Mouse (Mus musculus): ENCODE measurements around the gene Ilk. TPM values are rescaled to one million over a fixed set of nuclear protein-coding genes. Genes with fewer than 3 reads are reported as not detected.
"Not testable (repeated sequence)": the region's sequence is repeated elsewhere in the genome, so short reads cannot be mapped to it uniquely, and the experiment has no call there.

Ilk gene
- total and polyA plus RNA-seq, 3 experiments: 48.3 to 76.9 TPM; not detected in 1

- no peak for TF ChIP-seq RCOR1 (IDR thresholded peaks at IDR 0.05; ENCODE audit: low read depth, low read length)
- no peak for TF ChIP-seq RAD21 (IDR thresholded peaks at IDR 0.05; ENCODE audit: low read depth, low read length)
- TF ChIP-seq MAFK (IDR thresholded peaks at IDR 0.05; ENCODE audit: borderline replicate concordance, low read depth, low read length): no peak
- TF ChIP-seq MAZ (IDR thresholded peaks at IDR 0.05; ENCODE audit: low read depth, low read length): no peak
- TF ChIP-seq MYB (IDR thresholded peaks at IDR 0.05; ENCODE audit: low read depth, low read length): no peak
- no peak for TF ChIP-seq MEF2A (IDR thresholded peaks at IDR 0.05; ENCODE audit: extremely low read depth, insufficient replicate concordance, low read depth, low read length, poor library complexity, severe bottlenecking)
- TF ChIP-seq MAX (IDR thresholded peaks at IDR 0.05; ENCODE audit: low read length): no peak
- TF ChIP-seq TAL1 (IDR thresholded peaks at IDR 0.05; ENCODE audit: low read length): no peak
- TF ChIP-seq MXI1 (IDR thresholded peaks at IDR 0.05; ENCODE audit: low read depth, low read length): no peak
- no peak for TF ChIP-seq SIN3A (IDR thresholded peaks at IDR 0.05; ENCODE audit: low read length)
- no peak for TF ChIP-seq E2F4 (IDR thresholded peaks at IDR 0.05; ENCODE audit: borderline replicate concordance, low read depth, low read length)
- no peak for TF ChIP-seq GABPA (IDR thresholded peaks at IDR 0.05; ENCODE audit: low read depth, low read length)
- no peak for TF ChIP-seq KAT2A (conservative IDR thresholded peaks at IDR 0.05; ENCODE audit: low read depth, low read length)
- no peak for TF ChIP-seq POLR2AphosphoS2 (IDR thresholded peaks at IDR 0.05; ENCODE audit: low read length)
- no peak for TF ChIP-seq POLR2AphosphoS5 (IDR thresholded peaks at IDR 0.05; ENCODE audit: borderline replicate concordance, low read depth, low read length)
- TF ChIP-seq ETS1 (IDR thresholded peaks at IDR 0.05; ENCODE audit: low read depth, low read length): no peak
- no peak for TF ChIP-seq CTCF (IDR thresholded peaks at IDR 0.05 in 2 of 3, conservative IDR thresholded peaks at IDR 0.05 in 1 of 3; ENCODE audit: control insufficient read depth in 1 of 3, insufficient read depth in 1 of 3, low read depth in 2 of 3, low read length in 3 of 3, poor library complexity in 1 of 3, severe bottlenecking in 1 of 3)
- TF ChIP-seq GATA1 (IDR thresholded peaks at IDR 0.05; ENCODE audit: low read depth, low read length): no peak
- no peak for TF ChIP-seq ELF1 (IDR thresholded peaks at IDR 0.05; ENCODE audit: low read depth, low read length)
- Histone ChIP-seq H3K4me1 (ENCODE audit: control insufficient read depth in 1 of 2, insufficient read depth in 2 of 2, low read length in 2 of 2) (peaks cover 14 to 18% of the 10 kb centered on the region in 2 experiments), H3K9me3 (replicated peaks; ENCODE audit: insufficient read depth, low read length) (no peaks in the 10 kb centered on the region), H3K27me3 (ENCODE audit: control insufficient read depth in 1 of 2, insufficient read depth in 2 of 2, low read length in 2 of 2) (no peaks in the 10 kb centered on the region), H3K79me2 (ENCODE audit: control insufficient read depth, insufficient read depth, low read length, poor library complexity) (peaks cover 37% of the 10 kb centered on the region), H3K27ac (ENCODE audit: control insufficient read depth, low read depth, low read length) (no peak overlapping the region), H3K9ac (ENCODE audit: control insufficient read depth, low read depth, low read length, poor library complexity, severe bottlenecking) (peak overlapping the region; percentile 96), H3K36me3 (ENCODE audit: control insufficient read depth in 1 of 2, insufficient read depth in 2 of 2, low read length in 2 of 2) (peaks cover 8 to 21% of the 10 kb centered on the region in 2 experiments), H3K4me3 (ENCODE audit: control insufficient read depth in 1 of 2, insufficient read depth in 1 of 2, low read depth in 2 of 2, low read length in 2 of 2) (no peak overlapping the region; a peak in 1 of 4 replicates)
- DNase-seq (ENCODE audit: low read depth, low spot score): no peak
Measured at GRCm38 (mm10) chr7:105734826-105735225, 1.6 kb upstream of the Ilk start.

GRCm38 (mm10) chr7:105735464-105735863, 928 bp upstream of the Ilk start:
- Histone ChIP-seq H3K79me2 (ENCODE audit: control insufficient read depth, insufficient read depth, low read length, poor library complexity) (peaks cover 37% of the 10 kb centered on the region), H3K9ac (ENCODE audit: control insufficient read depth, low read depth, low read length, poor library complexity, severe bottlenecking) (peak overlapping the region; percentile 96), H3K36me3 (ENCODE audit: control insufficient read depth in 1 of 2, insufficient read depth in 2 of 2, low read length in 2 of 2) (peaks cover 8 to 23% of the 10 kb centered on the region in 2 experiments), H3K27ac (ENCODE audit: control insufficient read depth, low read depth, low read length) (peak overlapping the region; percentile 51), H3K4me1 (ENCODE audit: control insufficient read depth in 1 of 2, insufficient read depth in 2 of 2, low read length in 2 of 2) (peaks cover 14 to 21% of the 10 kb centered on the region in 2 experiments), H3K4me3 (ENCODE audit: control insufficient read depth in 1 of 2, insufficient read depth in 1 of 2, low read depth in 2 of 2, low read length in 2 of 2) (peak overlapping the region; percentile 77 to 88)
- not testable (repeated sequence) for DNase-seq (ENCODE audit: low read depth, low spot score); H3K9me3 ChIP-seq (replicated peaks; ENCODE audit: insufficient read depth, low read length); H3K27me3 ChIP-seq (ENCODE audit: control insufficient read depth in 1 of 2, insufficient read depth in 2 of 2, low read length in 2 of 2)
- TF ChIP-seq ZNF384 (IDR thresholded peaks at IDR 0.05; ENCODE audit: low read depth, low read length): peak; percentile 71

All from MEL (cell line).